Mouse (Mus musculus) C2C12 (cell line): ENCODE data around the gene Cacng6. TPM values are rescaled to one million over a fixed set of nuclear protein-coding genes. Genes with fewer than 3 reads are reported as not detected.

Experiments used
- H3K27me3 ChIP-seq: one replicate; pipeline ENCODE4 v1.6.1; 2011; ENCODE audit not compliant: control insufficient read depth, insufficient read depth, insufficient read length
- H3K36me3 ChIP-seq: one replicate; pipeline ENCODE4 v1.6.1; 2011; ENCODE audit not compliant: control insufficient read depth, insufficient read depth
- H3K4me3 ChIP-seq: one replicate; pipeline ENCODE4 v1.5.1; 2011; ENCODE audit warnings: mild to moderate bottlenecking, control low read depth; ENCODE audit not compliant: poor library complexity, insufficient read depth, severe bottlenecking
- H3K79me2 ChIP-seq: one replicate; pipeline ENCODE4 v1.6.1; 2011; ENCODE audit not compliant: control insufficient read depth, insufficient read depth
- H3K79me3 ChIP-seq: one replicate; pipeline ENCODE4 v1.6.1; 2011; ENCODE audit warnings: low read depth, control low read depth
- H3ac ChIP-seq: one replicate; pipeline ENCODE3; 2011; ENCODE audit warnings: low read depth; ENCODE audit not compliant: control insufficient read depth, insufficient read length
- CEBPB ChIP-seq: IDR thresholded peaks from one replicate; pipeline ENCODE4 v1.6.1; 2011; ENCODE audit warnings: low read depth, mild to moderate bottlenecking, control low read depth, moderate library complexity
- CTCF ChIP-seq: IDR thresholded peaks from one replicate; pipeline ENCODE4 v1.5.1; 2011; ENCODE audit not compliant: control insufficient read depth, insufficient read depth, insufficient read length
- MYOG ChIP-seq: IDR thresholded peaks from one replicate; pipeline ENCODE4 v1.6.1; 2011; ENCODE audit not compliant: control insufficient read depth, insufficient read length; ENCODE audit errors: extremely low read depth
- microRNA-seq: library from miRNA; unstranded; fragments of <30 nt; microRNA quantifications from one replicate; pipeline ENCODE4, GENCODE M21; 2019; ENCODE audit warnings: borderline microRNAs expressed
- polyA plus RNA-seq: library from polyadenylated mRNA; unstranded; fragments of >200 nt; fragmentation: generic; extraction: Trizol; gene quantifications from one replicate; pipeline ENCODE4 v1.2.1, GENCODE M21; 2012; ENCODE audit warnings: missing spikeins

The Cacng6 gene
- polyA plus RNA-seq, 1 experiment = 0.27 TPM

- Histone ChIP-seq H3K36me3 (no peaks in the 10 kb centered on the region), H3K79me3 (no peaks in the 10 kb centered on the region), H3K79me2 (no peaks in the 10 kb centered on the region), H3K4me3 (no peak overlapping the region), H3ac (no peak overlapping the region), H3K27me3 (no peaks in the 10 kb centered on the region)
- TF ChIP-seq MYOG (no peak), CTCF (no peak), CEBPB (no peak)
Measured at GRCm38 (mm10) chr7:3481948-3482608, 58.1 kb downstream of the Cacng6 start.

Small RNA genes within 50 kb of the gene (microRNA-seq; reads per million reads assigned to microRNA genes)
- 1.7 reads per million, percentile 37 among the genes with 10 or more reads in this experiment for gene Gm23450

Other genes with a start within 250 kb of the Cacng6 start
- gene Nlrp12, start 174.5 kb upstream of the Cacng6 start, polyA plus RNA-seq = 0.01 TPM
- 157 TPM for gene Myadm, start 135.1 kb upstream of the Cacng6 start, polyA plus RNA-seq
- 0.40 TPM for gene Prkcg, start 135.0 kb upstream of the Cacng6 start, polyA plus RNA-seq
- gene Cacng7, start 91.2 kb upstream of the Cacng6 start, polyA plus RNA-seq = 1.1 TPM
- gene Cacng8, start 33.5 kb upstream of the Cacng6 start, polyA plus RNA-seq = 1.3 TPM
- not detected for gene Tarm1, start 78.4 kb downstream of the Cacng6 start, polyA plus RNA-seq
- 0.05 TPM for gene Oscar, start 192.0 kb downstream of the Cacng6 start, polyA plus RNA-seq
- gene Ndufa3, start 193.2 kb downstream of the Cacng6 start, polyA plus RNA-seq = 386 TPM
- 24.6 TPM for gene Tfpt, start 205.7 kb downstream of the Cacng6 start, polyA plus RNA-seq
- 102 TPM for gene Prpf31, start 205.8 kb downstream of the Cacng6 start, polyA plus RNA-seq
- gene Cnot3, start 221.1 kb downstream of the Cacng6 start, polyA plus RNA-seq = 87.1 TPM
- gene Leng1, start 241.6 kb downstream of the Cacng6 start, polyA plus RNA-seq = 10.4 TPM